Mouse (Mus musculus) right cerebral cortex, postnatal 14 days (tissue): Measurements from ENCODE around the gene Atl2.

ENCODE experiments used
- DNase-seq: peaks from one replicate; pipeline ENCODE4 v3.0.0; 2022

The Atl2 gene

GRCm38 (mm10) chr17:79895911-79896423, at the start of gene Atl2:
Atl2 (minus strand) TSS chr17:79896123.
- peak; percentile 93 for DNase-seq

GRCm38 (mm10) chr17:79944851-79945250, 48.9 kb upstream of the Atl2 start:
- no peak for DNase-seq

GRCm38 (mm10) chr17:79942418-79942817, 46.5 kb upstream of the Atl2 start:
- DNase-seq: no peak

- DNase-seq: no peak
Observed at GRCm38 (mm10) chr17:79939133-79939532, 43.2 kb upstream of the Atl2 start.

- DNase-seq: no peak
Observed at GRCm38 (mm10) chr17:79937921-79938601, 42.1 kb upstream of the Atl2 start.

- no peak for DNase-seq
Observed at GRCm38 (mm10) chr17:79934370-79934769, 38.4 kb upstream of the Atl2 start.

- DNase-seq: no peak
Observed at GRCm38 (mm10) chr17:79932676-79933278, 36.9 kb upstream of the Atl2 start.

- no peak for DNase-seq
Observed at GRCm38 (mm10) chr17:79927110-79927509, 31.2 kb upstream of the Atl2 start.

GRCm38 (mm10) chr17:79926486-79926885, 30.6 kb upstream of the Atl2 start:
- no peak for DNase-seq

- no peak for DNase-seq
Observed at GRCm38 (mm10) chr17:79925865-79926421, 30.0 kb upstream of the Atl2 start.

- DNase-seq: no peak
Observed at GRCm38 (mm10) chr17:79920355-79920754, 24.4 kb upstream of the Atl2 start.

- no peak for DNase-seq
Observed at GRCm38 (mm10) chr17:79919566-79920350, 23.8 kb upstream of the Atl2 start.

GRCm38 (mm10) chr17:79918484-79919004, 22.6 kb upstream of the Atl2 start:
- DNase-seq: no peak

GRCm38 (mm10) chr17:79916996-79917395, 21.1 kb upstream of the Atl2 start:
- no peak for DNase-seq

GRCm38 (mm10) chr17:79912174-79912573, 16.3 kb upstream of the Atl2 start:
- no peak for DNase-seq

GRCm38 (mm10) chr17:79911718-79912117, 15.8 kb upstream of the Atl2 start:
- no peak for DNase-seq

GRCm38 (mm10) chr17:79909571-79909970, 13.6 kb upstream of the Atl2 start:
- DNase-seq: no peak

GRCm38 (mm10) chr17:79907698-79908097, 11.8 kb upstream of the Atl2 start:
- DNase-seq: no peak

- no peak for DNase-seq
Observed at GRCm38 (mm10) chr17:79906791-79907494, 11.0 kb upstream of the Atl2 start.

GRCm38 (mm10) chr17:79904593-79904992, 8.7 kb upstream of the Atl2 start:
- DNase-seq: no peak

GRCm38 (mm10) chr17:79901207-79901606, 5.3 kb upstream of the Atl2 start:
- no peak for DNase-seq

GRCm38 (mm10) chr17:79898156-79898746, 2.3 kb upstream of the Atl2 start:
- DNase-seq: no peak
